Mouse (Mus musculus) liver, embryonic 16.5 days (tissue): ENCODE results near the gene Arhgap8. TPM values are rescaled to one million over a fixed set of nuclear protein-coding genes. Genes with fewer than 3 reads are reported as not detected.

ENCODE experiments used
- ATAC-seq: fragments of 200-750 bp; cut with Nextera tagmentation; 2 replicates; pipeline ENCODE4 v1.8.0; 2017; ENCODE audit warnings: low read depth, mild to moderate bottlenecking, moderate number of reproducible peaks, moderate library complexity
- H3K27ac ChIP-seq: fragments of 300-500 bp; sonication (generic); 2 replicates; pipeline ENCODE4 v1.5.1; 2014; ENCODE audit warnings: mild to moderate bottlenecking, low read length
- H3K27me3 ChIP-seq: fragments of 300-500 bp; sonication (generic); 2 replicates; pipeline ENCODE4 v1.6.1; 2014; ENCODE audit warnings: low read depth, low read length, mixed read lengths; ENCODE audit not compliant: control insufficient read depth, insufficient read depth
- H3K36me3 ChIP-seq: fragments of 300-500 bp; sonication (generic); 2 replicates; pipeline ENCODE4 v1.6.1; 2014; ENCODE audit warnings: mild to moderate bottlenecking; ENCODE audit not compliant: control insufficient read depth, insufficient read depth
- H3K4me1 ChIP-seq: fragments of 300-500 bp; sonication (generic); 2 replicates; pipeline ENCODE4 v1.6.1; 2014; ENCODE audit warnings: low read depth, low read length, mixed read lengths; ENCODE audit not compliant: control insufficient read depth
- H3K4me2 ChIP-seq: fragments of 300-500 bp; sonication (generic); 2 replicates; pipeline ENCODE4 v1.6.1; 2014; ENCODE audit warnings: low read depth, low read length, mixed read lengths
- H3K4me3 ChIP-seq: fragments of 300-500 bp; sonication (generic); 2 replicates; pipeline ENCODE4 v1.5.1; 2014; ENCODE audit warnings: low read depth, mild to moderate bottlenecking, low read length
- H3K9ac ChIP-seq: fragments of 300-500 bp; sonication (generic); 2 replicates; pipeline ENCODE4 v1.6.1; 2014; ENCODE audit warnings: low read depth, low read length
- H3K9me3 ChIP-seq: fragments of 300-500 bp; sonication (generic); replicated peaks from 2 replicates; pipeline ENCODE4 v1.6.1; 2016; ENCODE audit warnings: low read length; ENCODE audit not compliant: control insufficient read depth
- WGBS: fragments of 180-500 bp; shearing (Covaris S2); extraction: QIAGEN DNeasy Blood & Tissue Kit; methylation state at CpG from one replicate; pipeline ENCODE4 v1.1.7; 2014; ENCODE audit not compliant: insufficient replicate concordance; 5-methylcytosine and 5-hydroxymethylcytosine counted together
- polyA plus RNA-seq: library from polyadenylated mRNA; unstranded; fragments of >200 nt; fragmentation: Nextera tagmentation; extraction: Ambion mirVana; gene quantifications from 2 replicates; pipeline ENCODE4 v1.2.1, GENCODE M21; 2015

Arhgap8 gene
- polyA plus RNA-seq, 1 experiment from 2014 or later, result 0.63 TPM

DNA sequence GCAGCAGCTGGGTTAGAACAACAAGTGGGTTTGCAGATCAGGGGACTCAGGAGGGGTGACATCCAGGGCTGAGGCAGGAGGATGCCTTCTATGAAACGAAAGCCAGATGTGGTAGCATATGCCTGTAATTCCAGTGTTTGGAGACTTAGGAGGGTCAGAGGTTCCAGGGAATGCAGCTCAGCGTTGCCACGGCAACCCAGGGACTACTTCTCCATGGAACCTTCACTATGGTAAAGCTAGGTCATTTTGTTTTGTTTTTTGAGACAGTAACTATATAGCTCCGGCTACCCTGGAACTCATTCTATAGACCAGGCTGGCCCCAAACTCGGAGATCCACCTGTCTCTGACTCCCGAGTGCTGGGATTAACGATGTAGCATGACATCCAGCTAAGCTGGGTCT, 18.4 kb downstream of the Arhgap8 start:
- no peak for ATAC-seq
- Histone ChIP-seq H3K9me3 (no peaks in the 10 kb centered on the region), H3K4me2 (no peak overlapping the region), H3K36me3 (no peaks in the 10 kb centered on the region), H3K4me3 (no peak overlapping the region), H3K4me1 (no peaks in the 10 kb centered on the region), H3K27ac (no peak overlapping the region), H3K27me3 (no peaks in the 10 kb centered on the region), H3K9ac (no peak overlapping the region)
- 68% methylated on average over 7 of the region's 7 CpGs for WGBS

DNA sequence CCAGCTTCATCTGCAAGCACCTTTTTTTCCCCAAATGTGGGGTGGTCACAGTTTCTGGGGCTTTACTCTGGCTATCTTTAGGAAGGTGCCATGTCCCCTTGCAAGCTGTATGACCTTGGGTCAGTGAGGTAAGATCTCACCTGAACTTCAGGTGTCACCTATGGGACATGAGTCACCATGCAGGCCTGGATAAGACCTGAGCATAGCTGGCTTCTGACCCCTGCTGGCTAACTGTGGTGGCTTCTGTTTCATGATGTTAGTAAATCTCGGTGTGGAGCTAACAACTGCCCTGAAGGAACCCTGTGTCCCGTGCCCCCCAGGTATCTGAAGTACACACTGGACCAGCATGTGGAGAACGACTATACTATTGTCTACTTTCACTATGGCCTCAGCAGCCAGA, 21.7 kb downstream of the Arhgap8 start:
- WGBS, result 45% methylated on average over 3 of the region's 3 CpGs
- Histone ChIP-seq H3K9ac (no peak overlapping the region), H3K36me3 (no peaks in the 10 kb centered on the region), H3K9me3 (no peaks in the 10 kb centered on the region), H3K4me2 (no peak overlapping the region), H3K4me1 (no peaks in the 10 kb centered on the region), H3K27me3 (no peaks in the 10 kb centered on the region), H3K4me3 (no peak overlapping the region), H3K27ac (no peak overlapping the region)
- ATAC-seq, result no peak

DNA sequence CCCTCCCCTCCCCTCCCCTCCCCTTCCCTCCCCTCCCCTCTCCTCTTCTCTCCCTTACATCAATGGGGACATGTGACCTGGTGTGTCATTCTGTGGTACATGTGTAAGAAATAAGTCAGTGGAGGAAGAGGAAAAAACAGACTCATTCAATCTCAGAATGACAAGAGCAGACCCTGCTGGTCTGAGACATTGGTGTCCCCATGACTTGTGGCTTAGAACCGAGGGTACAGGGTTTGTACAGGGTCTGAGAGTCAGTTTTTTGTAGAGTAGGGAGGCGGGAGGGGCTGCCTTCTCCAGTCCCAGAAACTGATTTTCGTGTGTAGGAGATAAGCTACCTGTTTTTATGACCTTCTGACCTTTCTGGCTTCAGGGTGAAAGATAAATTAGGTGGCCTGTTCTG, 23.5 kb downstream of the Arhgap8 start:
- H3K4me3 ChIP-seq, result no peak overlapping the region
- peak; percentile 59; the same call in 1 of the 2 replicates for ATAC-seq
- no peaks in the 10 kb centered on the region for H3K9me3 ChIP-seq
- WGBS, result 4% methylated on average over 3 of the region's 3 CpGs
- no peak overlapping the region for H3K27ac ChIP-seq
- no peak overlapping the region for H3K9ac ChIP-seq
- no peaks in the 10 kb centered on the region for H3K36me3 ChIP-seq
- no peak overlapping the region for H3K4me2 ChIP-seq
- no peaks in the 10 kb centered on the region for H3K4me1 ChIP-seq
- no peaks in the 10 kb centered on the region for H3K27me3 ChIP-seq

GRCm38 (mm10) chr15:84744308-84744707, 24.5 kb downstream of the Arhgap8 start:
- ATAC-seq, result no peak; the same call in 1 of the 2 replicates
- H3K4me2 ChIP-seq, result no peak overlapping the region
- no peaks in the 10 kb centered on the region for H3K9me3 ChIP-seq
- 11% methylated on average over 2 of the region's 2 CpGs for WGBS
- no peaks in the 10 kb centered on the region for H3K27me3 ChIP-seq
- no peak overlapping the region for H3K9ac ChIP-seq
- no peaks in the 10 kb centered on the region for H3K4me1 ChIP-seq
- no peak overlapping the region for H3K4me3 ChIP-seq
- H3K27ac ChIP-seq, result no peak overlapping the region
- H3K36me3 ChIP-seq, result no peaks in the 10 kb centered on the region

DNA sequence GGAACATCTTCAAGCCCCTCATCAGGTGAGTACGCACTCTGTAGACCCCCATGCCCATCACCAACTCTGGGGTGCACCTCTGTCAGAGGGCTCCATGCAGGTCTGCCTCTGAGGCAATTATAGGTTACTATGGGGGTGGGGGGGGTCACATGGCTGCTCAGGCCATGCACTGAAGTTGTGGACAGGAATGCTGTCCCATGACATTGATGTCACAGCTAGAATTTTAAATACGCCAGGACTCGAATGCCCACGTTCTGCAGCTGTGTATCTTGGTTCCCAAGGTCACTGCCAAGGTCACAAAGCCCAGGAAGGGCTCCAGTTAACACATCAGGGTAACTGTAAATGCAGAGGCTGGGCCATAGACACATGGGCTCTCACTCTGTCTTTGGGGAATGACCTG, 26.0 kb downstream of the Arhgap8 start:
- H3K4me1 ChIP-seq, result no peaks in the 10 kb centered on the region
- no peak overlapping the region for H3K4me3 ChIP-seq
- ATAC-seq, result no peak
- H3K9ac ChIP-seq, result no peak overlapping the region
- no peak overlapping the region for H3K27ac ChIP-seq
- H3K27me3 ChIP-seq, result no peaks in the 10 kb centered on the region
- 44% methylated on average over 4 of the region's 4 CpGs for WGBS
- H3K4me2 ChIP-seq, result no peak overlapping the region
- no peaks in the 10 kb centered on the region for H3K36me3 ChIP-seq
- H3K9me3 ChIP-seq, result no peaks in the 10 kb centered on the region

- 11% methylated on average over 3 of the region's 3 CpGs for WGBS
- ATAC-seq, result no peak
- no peaks in the 10 kb centered on the region for H3K9me3 ChIP-seq
Measured at GRCm38 (mm10) chr15:84754987-84755386, 35.1 kb downstream of the Arhgap8 start.

GRCm38 (mm10) chr15:84756426-84756825, 36.6 kb downstream of the Arhgap8 start:
- Histone ChIP-seq H3K4me2 (no peak overlapping the region), H3K27me3 (peaks cover 4% of the 10 kb centered on the region), H3K9me3 (no peaks in the 10 kb centered on the region), H3K27ac (no peak overlapping the region), H3K4me1 (no peaks in the 10 kb centered on the region), H3K36me3 (no peaks in the 10 kb centered on the region), H3K9ac (no peak overlapping the region), H3K4me3 (no peak overlapping the region)
- WGBS, result 8% methylated on average over 21 of the region's 22 CpGs
- ATAC-seq, result no peak

More at GRCm38 (mm10) chr15:84754987-84755386, 35.1 kb downstream of the Arhgap8 start:
- Histone ChIP-seq H3K27ac (no peak overlapping the region), H3K4me2 (no peak overlapping the region), H3K9ac (no peak overlapping the region), H3K36me3 (no peaks in the 10 kb centered on the region), H3K4me1 (no peaks in the 10 kb centered on the region), H3K4me3 (no peak overlapping the region), H3K27me3 (peaks cover 4% of the 10 kb centered on the region)

- no peak overlapping the region for H3K4me2 ChIP-seq
- H3K27me3 ChIP-seq, result peaks cover 4% of the 10 kb centered on the region
- no peak overlapping the region for H3K4me3 ChIP-seq
- no peaks in the 10 kb centered on the region for H3K9me3 ChIP-seq
- no peak overlapping the region for H3K27ac ChIP-seq
- WGBS, result 31% methylated on average over 4 of the region's 4 CpGs
- no peak overlapping the region for H3K9ac ChIP-seq
- no peaks in the 10 kb centered on the region for H3K4me1 ChIP-seq
- no peaks in the 10 kb centered on the region for H3K36me3 ChIP-seq
- no peak for ATAC-seq
Measured at GRCm38 (mm10) chr15:84758493-84758892, 38.6 kb downstream of the Arhgap8 start.

GRCm38 (mm10) chr15:84762712-84763422, 43.0 kb downstream of the Arhgap8 start:
- Histone ChIP-seq H3K4me3 (no peak overlapping the region), H3K9ac (no peak overlapping the region), H3K27me3 (no peaks in the 10 kb centered on the region), H3K36me3 (no peaks in the 10 kb centered on the region), H3K27ac (no peak overlapping the region), H3K4me1 (no peaks in the 10 kb centered on the region), H3K4me2 (no peak overlapping the region), H3K9me3 (no peaks in the 10 kb centered on the region)
- 62% methylated on average over 8 of the region's 8 CpGs for WGBS
- ATAC-seq, result no peak
